12 mouse cellular contexts compared by ENCODE assay signal in genomic region chr2:32823153-32823552, GRCm38 (mm10). TPM values are rescaled to one million over a fixed set of nuclear protein-coding genes. Genes with fewer than 3 reads are reported as not detected.
DNase-seq lines count a peak whose midpoint lies in the region; ATAC-seq and TF ChIP-seq lines count a peak whose summit lies in the region.
"Had no signal": no experiment of that assay in that cellular context is flagged by ENCODE, and none has a peak within 500 bp of the region (broad histone marks: within the 10 kb centered on the region; RNA-seq: fewer than 3 reads in every experiment).

No protein-coding gene starts in this region.

- no peaks in the 10 kb centered on the region for H3K9me3 ChIP-seq in forebrain, embryonic 10.5 days
- no peaks in the 10 kb centered on the region for H3K9me3 ChIP-seq in forebrain, embryonic 16.5 days (ENCODE audit: control insufficient read depth, low read length)
- H3K9me3 ChIP-seq in liver, postnatal 0 days (ENCODE audit: low read length), result no peaks in the 10 kb centered on the region
- H3K9me3 ChIP-seq in embryonic facial prominence, embryonic 12.5 days, result no peaks in the 10 kb centered on the region
- H3K9me3 ChIP-seq: embryonic facial prominence, embryonic 13.5 days had no signal

- no peak overlapping the region for H3K4me3 ChIP-seq in forebrain, embryonic 10.5 days
- H3K4me3 ChIP-seq in forebrain, embryonic 16.5 days (replicated peaks; ENCODE audit: low read length), result no peak overlapping the region
- H3K4me3 ChIP-seq in liver, postnatal 0 days (ENCODE audit: low read depth, low read length), result no peak overlapping the region
- H3K4me3 ChIP-seq in embryonic facial prominence, embryonic 12.5 days, result no peak overlapping the region
- no peak overlapping the region for H3K4me3 ChIP-seq in olfactory bulb, adult 2 months (ENCODE audit: insufficient read depth, low read depth, low read length)
- H3K4me3 ChIP-seq: embryonic facial prominence, embryonic 13.5 days had no signal

- no peak for TF ChIP-seq CTCF in liver, postnatal 0 days (IDR thresholded peaks at IDR 0.05; ENCODE audit: low read depth)
- no peak for TF ChIP-seq CTCF in olfactory bulb, adult 2 months (IDR thresholded peaks at IDR 0.05; ENCODE audit: insufficient read depth, low read depth, low read length)

- no peak for DNase-seq in forebrain, embryonic 10.5 days (ENCODE audit: extremely low spot score, low spot score)
- DNase-seq in liver, postnatal 0 days, result no peak
- no peak for DNase-seq in liver
- DNase-seq in gastrocnemius, adult 8-10 months (ENCODE audit: low spot score in 2 of 2), result no peak
- DNase-seq in layer of hippocampus, postnatal 10 days (ENCODE audit: low spot score in 2 of 2), result no peak
- DNase-seq: heart, postnatal 10 days; lung, postnatal 14 days had no signal

- H3K36me3 ChIP-seq in forebrain, embryonic 10.5 days (replicated peaks), result 0 out of 2 replicates have a peak, but pooled peaks cover 2% of the 10 kb centered on the region
- H3K36me3 ChIP-seq in forebrain, embryonic 16.5 days (ENCODE audit: control insufficient read depth, insufficient read depth), result peaks cover 7% of the 10 kb centered on the region; the same call in 1 of the 2 replicates
- H3K36me3 ChIP-seq in liver, postnatal 0 days (replicated peaks; ENCODE audit: insufficient read depth, low read length), result no peaks in the 10 kb centered on the region
- peaks cover 2% of the 10 kb centered on the region; the same call in 1 of the 2 replicates for H3K36me3 ChIP-seq in embryonic facial prominence, embryonic 12.5 days

- H3K27ac ChIP-seq in forebrain, embryonic 10.5 days, result peak overlapping the region; percentile 72
- H3K27ac ChIP-seq in forebrain, embryonic 16.5 days (ENCODE audit: low read length), result no peak overlapping the region
- 0 out of 2 replicates have a peak overlapping the region, but pooled peaks have one; percentile 39 for H3K27ac ChIP-seq in liver, postnatal 0 days (ENCODE audit: low read depth)
- 0 out of 2 replicates have a peak overlapping the region, but pooled peaks have one; percentile 23 for H3K27ac ChIP-seq in embryonic facial prominence, embryonic 12.5 days
- peak overlapping the region; percentile 30 for H3K27ac ChIP-seq in olfactory bulb, adult 2 months (ENCODE audit: insufficient read depth, low read depth, low read length)
- H3K27ac ChIP-seq: embryonic facial prominence, embryonic 13.5 days had no signal

- no peak overlapping the region for H3K9ac ChIP-seq in forebrain, embryonic 16.5 days (replicated peaks; ENCODE audit: low read depth, low read length)
- no peak overlapping the region; the same call in 1 of the 2 replicates for H3K9ac ChIP-seq in liver, postnatal 0 days (replicated peaks)
- H3K9ac ChIP-seq in embryonic facial prominence, embryonic 12.5 days, result peak overlapping the region; percentile 7; the same call in 1 of the 2 replicates
- H3K9ac ChIP-seq: embryonic facial prominence, embryonic 13.5 days had no signal

- no peak for ATAC-seq in forebrain, embryonic 16.5 days
- ATAC-seq in liver, postnatal 0 days, result peak; percentile 21; the same call in 1 of the 2 replicates
- ATAC-seq in embryonic facial prominence, embryonic 12.5 days (ENCODE audit: insufficient number of reproducible peaks, insufficient read depth, low FRiP score, low TSS enrichment), result no peak

- H3K27me3 ChIP-seq in forebrain, embryonic 10.5 days (ENCODE audit: poor library complexity, severe bottlenecking), result no peaks in the 10 kb centered on the region
- no peaks in the 10 kb centered on the region for H3K27me3 ChIP-seq in forebrain, embryonic 16.5 days (replicated peaks; ENCODE audit: control insufficient read depth, insufficient read depth, low read length)
- H3K27me3 ChIP-seq in liver, postnatal 0 days (ENCODE audit: insufficient read depth, low read length), result no peaks in the 10 kb centered on the region
- no peaks in the 10 kb centered on the region for H3K27me3 ChIP-seq in embryonic facial prominence, embryonic 12.5 days
- H3K27me3 ChIP-seq: embryonic facial prominence, embryonic 13.5 days had no signal

- 67% methylated on average over 11 of the region's 11 CpGs for WGBS in forebrain, embryonic 10.5 days
- WGBS in forebrain, embryonic 16.5 days, result 75% methylated on average over 11 of the region's 11 CpGs
- WGBS in liver, postnatal 0 days (ENCODE audit: insufficient replicate concordance), result 63% methylated on average over 11 of the region's 11 CpGs
- 40% methylated on average over 11 of the region's 11 CpGs for WGBS in embryonic facial prominence, embryonic 12.5 days
- whole genome bisulfite sequencing in olfactory bulb, adult 2 months, result 68% methylated on average over 11 of the region's 11 CpGs

- H3K4me2 ChIP-seq in forebrain, embryonic 16.5 days (ENCODE audit: low read length), result no peak overlapping the region
- no peak overlapping the region for H3K4me2 ChIP-seq in liver, postnatal 0 days (ENCODE audit: low read depth, low read length)
- no peak overlapping the region for H3K4me2 ChIP-seq in embryonic facial prominence, embryonic 12.5 days (replicated peaks)
- H3K4me2 ChIP-seq: embryonic facial prominence, embryonic 13.5 days had no signal

- TF ChIP-seq POLR2A in olfactory bulb, adult 2 months (IDR thresholded peaks at IDR 0.05; ENCODE audit: insufficient read depth, low read depth, low read length), result no peak

- TF ChIP-seq EP300 in liver, postnatal 0 days (IDR thresholded peaks at IDR 0.05; ENCODE audit: low read depth), result no peak

- peaks cover 22% of the 10 kb centered on the region for H3K4me1 ChIP-seq in forebrain, embryonic 10.5 days
- H3K4me1 ChIP-seq in forebrain, embryonic 16.5 days (replicated peaks; ENCODE audit: control insufficient read depth, insufficient read depth, low read length), result peaks cover 6% of the 10 kb centered on the region
- peaks cover 2% of the 10 kb centered on the region; the same call in 1 of the 2 replicates for H3K4me1 ChIP-seq in liver, postnatal 0 days (ENCODE audit: insufficient read depth)
- H3K4me1 ChIP-seq in embryonic facial prominence, embryonic 12.5 days, result peaks cover 16% of the 10 kb centered on the region
- peaks cover 35% of the 10 kb centered on the region for H3K4me1 ChIP-seq in olfactory bulb, adult 2 months (ENCODE audit: control insufficient read depth, insufficient read depth, low read length)
- H3K4me1 ChIP-seq: embryonic facial prominence, embryonic 13.5 days had no signal

RNA-seq across cellular contexts. Expression of gene Stxbp1, which starts 23.9 kb away (rescaled TPM):
- 18.7 and 20.8 TPM in 2 replicates for polyA plus RNA-seq in forebrain, embryonic 10.5 days (2016; fragmentation: Nextera tagmentation; extraction: Ambion mirVana)
- polyA plus RNA-seq in forebrain, embryonic 16.5 days (2015; fragmentation: Nextera tagmentation; extraction: Ambion mirVana), result 227 and 251 TPM in 2 replicates
- polyA plus RNA-seq in liver, postnatal 0 days (2015; fragmentation: Nextera tagmentation; extraction: Ambion mirVana), result 2.1 and 2.3 TPM in 2 replicates
- polyA plus RNA-seq in embryonic facial prominence, embryonic 12.5 days (2016; fragmentation: Nextera tagmentation; extraction: Ambion mirVana), result 28.3 and 32.4 TPM in 2 replicates
- 182 and 623 TPM in 2 replicates for polyA plus RNA-seq in olfactory bulb, adult 2 months (2012; ENCODE audit: insufficient read depth, insufficient read length, low replicate concordance, missing spikeins)
- total RNA-seq in gastrocnemius, adult 8-10 months (2022), result 1 to 10 TPM; 2.0 to 2.6 (median 2.1) TPM
- total RNA-seq in layer of hippocampus, postnatal 10 days (2021), result 100 to 1,000 TPM; 525 to 547 TPM

RNA-seq across cellular contexts. Expression of gene Cfap157, which starts 38.9 kb away (rescaled TPM):
- polyA plus RNA-seq in forebrain, embryonic 10.5 days (2016; fragmentation: Nextera tagmentation; extraction: Ambion mirVana), result 1.1 and 1.2 TPM in 2 replicates
- 0.58 and 0.66 TPM in 2 replicates for polyA plus RNA-seq in forebrain, embryonic 16.5 days (2015; fragmentation: Nextera tagmentation; extraction: Ambion mirVana)
- 0.25 TPM in 1 of 2 replicates, not detected in the other for polyA plus RNA-seq in liver, postnatal 0 days (2015; fragmentation: Nextera tagmentation; extraction: Ambion mirVana)
- polyA plus RNA-seq in embryonic facial prominence, embryonic 12.5 days (2016; fragmentation: Nextera tagmentation; extraction: Ambion mirVana), result 0.74 and 1.6 TPM in 2 replicates
- not detected in 2 replicates for polyA plus RNA-seq in olfactory bulb, adult 2 months (2012; ENCODE audit: insufficient read depth, insufficient read length, low replicate concordance, missing spikeins)
- not detected for total RNA-seq in gastrocnemius, adult 8-10 months (2022)
- total RNA-seq in layer of hippocampus, postnatal 10 days (2021), result under 1 TPM; 0.75 to 0.76 TPM
- total RNA-seq: gastrocnemius, adult 18-20 months had no signal

RNA-seq across cellular contexts. Expression of gene Ptrh1, which starts 47.6 kb away (rescaled TPM):
- 4.4 and 5.1 TPM in 2 replicates for polyA plus RNA-seq in forebrain, embryonic 10.5 days (2016; fragmentation: Nextera tagmentation; extraction: Ambion mirVana)
- polyA plus RNA-seq in forebrain, embryonic 16.5 days (2015; fragmentation: Nextera tagmentation; extraction: Ambion mirVana), result 5.4 and 6.9 TPM in 2 replicates
- polyA plus RNA-seq in liver, postnatal 0 days (2015; fragmentation: Nextera tagmentation; extraction: Ambion mirVana), result 1.1 TPM in 2 replicates
- polyA plus RNA-seq in embryonic facial prominence, embryonic 12.5 days (2016; fragmentation: Nextera tagmentation; extraction: Ambion mirVana), result 3.3 and 6.4 TPM in 2 replicates
- not detected in 2 replicates for polyA plus RNA-seq in olfactory bulb, adult 2 months (2012; ENCODE audit: insufficient read depth, insufficient read length, low replicate concordance, missing spikeins)
- total RNA-seq in gastrocnemius, adult 8-10 months (2022), result 1 to 10 TPM; 1.4 to 3.8 (median 2.3) TPM
- 10 to 100 TPM in 1 of 2 experiments, 1 to 10 TPM in 1; 5.4 to 11.5 TPM for total RNA-seq in layer of hippocampus, postnatal 10 days (2021)

RNA-seq across cellular contexts. Expression of gene Ttc16, which starts 47.7 kb away (rescaled TPM):
- polyA plus RNA-seq in forebrain, embryonic 10.5 days (2016; fragmentation: Nextera tagmentation; extraction: Ambion mirVana), result 0.32 and 0.36 TPM in 2 replicates
- 0.41 and 0.62 TPM in 2 replicates for polyA plus RNA-seq in forebrain, embryonic 16.5 days (2015; fragmentation: Nextera tagmentation; extraction: Ambion mirVana)
- 0.08 TPM in 1 of 2 replicates, not detected in the other for polyA plus RNA-seq in liver, postnatal 0 days (2015; fragmentation: Nextera tagmentation; extraction: Ambion mirVana)
- 0.23 and 0.34 TPM in 2 replicates for polyA plus RNA-seq in embryonic facial prominence, embryonic 12.5 days (2016; fragmentation: Nextera tagmentation; extraction: Ambion mirVana)
- polyA plus RNA-seq in olfactory bulb, adult 2 months (2012; ENCODE audit: insufficient read depth, insufficient read length, low replicate concordance, missing spikeins), result not detected in 2 replicates
- total RNA-seq in gastrocnemius, adult 8-10 months (2022), result under 1 TPM in 1 of 4 experiments, not detected in 3; 0.09 TPM
- total RNA-seq in layer of hippocampus, postnatal 10 days (2021), result under 1 TPM; 0.71 to 0.94 TPM
- total RNA-seq: heart, postnatal 10 days had no signal

RNA-seq across cellular contexts. Expression of gene Fam129b, which starts 52.8 kb away (rescaled TPM):
- 22.8 and 25.3 TPM in 2 replicates for polyA plus RNA-seq in forebrain, embryonic 10.5 days (2016; fragmentation: Nextera tagmentation; extraction: Ambion mirVana)
- polyA plus RNA-seq in forebrain, embryonic 16.5 days (2015; fragmentation: Nextera tagmentation; extraction: Ambion mirVana), result 36.4 and 41.1 TPM in 2 replicates
- polyA plus RNA-seq in liver, postnatal 0 days (2015; fragmentation: Nextera tagmentation; extraction: Ambion mirVana), result 5.2 and 5.9 TPM in 2 replicates
- polyA plus RNA-seq in embryonic facial prominence, embryonic 12.5 days (2016; fragmentation: Nextera tagmentation; extraction: Ambion mirVana), result 48.8 and 54.7 TPM in 2 replicates
- not detected in 2 replicates for polyA plus RNA-seq in olfactory bulb, adult 2 months (2012; ENCODE audit: insufficient read depth, insufficient read length, low replicate concordance, missing spikeins)
- total RNA-seq in gastrocnemius, adult 8-10 months (2022), result 1 to 10 TPM; 3.8 to 6.3 (median 5.4) TPM
- total RNA-seq in layer of hippocampus, postnatal 10 days (2021), result 10 to 100 TPM; 22.6 to 26.3 TPM
